Mouse (Mus musculus) olfactory bulb, adult 2 months (tissue): ENCODE measurements around the gene Camta1.

ENCODE experiments used
- CTCF ChIP-seq: fragments of 200-500 bp; IDR thresholded peaks from 2 replicates; pipeline ENCODE4 v1.5.1; 2012; ENCODE audit warnings: low read depth, mild to moderate bottlenecking, low read length, moderate library complexity; ENCODE audit not compliant: insufficient read depth
- POLR2A ChIP-seq: fragments of 200-500 bp; IDR thresholded peaks from 2 replicates; pipeline ENCODE4 v1.6.1; 2012; ENCODE audit warnings: mild to moderate bottlenecking, low read depth, low read length, moderate library complexity; ENCODE audit not compliant: insufficient read depth

DNA sequence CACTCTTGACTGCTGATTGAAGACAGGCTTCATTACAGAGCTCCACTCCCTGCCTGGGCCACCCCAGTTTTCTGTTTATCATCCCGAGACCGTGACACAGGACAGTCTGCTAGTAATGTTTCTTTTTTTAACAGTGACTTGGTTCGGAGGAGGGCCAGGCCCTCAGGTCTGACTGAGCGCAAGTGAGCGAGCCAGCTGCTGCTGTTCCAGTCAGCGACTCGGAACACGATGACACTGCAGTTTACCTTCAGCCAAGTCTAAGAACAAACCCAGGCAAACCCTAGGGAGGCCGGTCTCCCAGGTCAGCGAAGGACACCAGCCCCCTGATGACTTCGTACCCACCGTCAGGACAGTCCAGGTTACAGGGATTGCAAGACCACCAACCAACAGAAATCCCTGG lies 959.6 kb downstream of the Camta1 start:
- TF ChIP-seq CTCF (no peak), POLR2A (no peak)
